Mouse (Mus musculus): ENCODE measurements at regions not wholly inside any gene's neighbourhood (a gene's known extent, or its start where the extent isn't known, plus 50 kb on each side); places are given as distances from the start of the nearest gene placed in this dataset.

GRCm38 (mm10) chr6:33117877-33118276, 57.8 kb upstream of the Chchd3 start:
- DNase-seq (ENCODE audit: low read depth, low spot score), result no peak

DNA sequence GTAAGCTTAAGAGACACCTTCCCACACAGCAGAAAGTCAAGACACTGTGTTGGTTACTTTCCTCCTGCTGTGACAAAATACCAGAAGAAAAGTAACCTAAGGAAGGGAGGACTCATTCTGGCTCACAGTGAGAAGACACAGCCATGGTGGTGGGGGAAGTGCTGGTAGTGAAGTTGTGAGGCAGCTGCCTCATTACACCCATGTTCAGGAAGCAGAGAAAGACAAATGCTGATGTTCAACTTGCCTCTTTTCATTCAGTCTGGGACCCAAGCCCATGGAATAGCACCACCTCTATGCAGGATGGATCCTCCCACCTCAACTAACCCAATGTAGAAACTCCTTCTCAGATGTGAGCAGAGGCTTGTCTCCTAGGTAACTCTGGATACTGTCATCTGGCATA, 60.5 kb upstream of the Chchd3 start:
- DNase-seq (ENCODE audit: low read depth, low spot score), result no peak

- DNase-seq (ENCODE audit: low read depth, low spot score), result peak; percentile 53
Measured at GRCm38 (mm10) chr6:33126574-33126973, 66.5 kb upstream of the Chchd3 start.

DNA sequence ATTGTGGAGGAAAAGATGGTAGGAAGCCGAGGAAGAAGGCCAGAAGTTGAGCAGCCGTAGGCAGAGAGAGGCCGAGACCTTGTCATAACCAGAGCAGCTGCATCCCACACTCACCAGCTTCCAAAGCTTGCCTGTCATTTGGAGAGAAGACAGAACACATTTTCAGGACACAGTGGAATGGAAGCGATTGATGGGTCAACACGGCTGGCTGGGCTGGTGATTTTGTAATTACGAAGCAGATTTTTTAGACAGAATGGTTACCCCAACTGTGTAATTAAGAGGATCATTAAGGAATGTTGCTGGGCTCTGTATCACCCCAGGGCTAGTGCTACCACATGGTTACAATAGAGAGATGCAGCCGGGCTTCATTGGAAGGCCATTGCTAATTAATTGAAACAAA, 76.8 kb upstream of the Chchd3 start:
- DNase-seq (ENCODE audit: low read depth, low spot score), result no peak

GRCm38 (mm10) chr6:33137823-33138222, 77.8 kb upstream of the Chchd3 start:
- no peak for DNase-seq (ENCODE audit: low read depth, low spot score)

GRCm38 (mm10) chr6:33166479-33166878, 82.4 kb upstream of the Exoc4 start:
- no peak for DNase-seq (ENCODE audit: low read depth, low spot score)

- DNase-seq (ENCODE audit: low read depth, low spot score), result no peak
Measured at GRCm38 (mm10) chr6:33173606-33174005, 75.3 kb upstream of the Exoc4 start.

GRCm38 (mm10) chr6:33174616-33175015, 74.3 kb upstream of the Exoc4 start:
- no peak for DNase-seq (ENCODE audit: low read depth, low spot score)

- DNase-seq (ENCODE audit: low read depth, low spot score), result no peak
Measured at GRCm38 (mm10) chr6:33189521-33190246, 59.2 kb upstream of the Exoc4 start.

DNA sequence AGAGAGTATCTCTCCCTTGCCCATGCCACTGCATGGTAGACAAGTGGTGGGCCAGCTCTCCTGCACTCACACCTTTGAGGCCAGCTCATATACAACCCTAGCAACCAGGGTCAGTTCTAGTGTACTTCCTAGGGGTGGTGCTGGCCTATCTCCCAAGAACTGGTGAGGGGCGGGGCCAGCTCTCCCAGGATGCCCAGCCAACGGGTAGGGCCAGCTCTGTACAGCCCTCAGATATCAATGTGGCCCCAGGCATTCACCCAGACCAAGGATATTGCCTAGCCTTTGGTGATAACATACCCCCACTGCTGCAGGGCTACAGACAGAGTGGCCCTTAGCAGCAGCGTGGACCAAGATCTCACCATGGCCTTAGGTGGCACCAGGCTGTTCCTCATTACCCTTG, 55.1 kb upstream of the Exoc4 start:
- DNase-seq (ENCODE audit: low read depth, low spot score), result no peak

All from retina, postnatal 7 days (tissue).